Mouse (Mus musculus) thymus, adult 2 months (tissue): ENCODE data around the gene Fgfr1op. TPM values are rescaled to one million over a fixed set of nuclear protein-coding genes. Genes with fewer than 3 reads are reported as not detected.
"Not testable (repeated sequence)": the region's sequence is repeated elsewhere in the genome, so short reads cannot be mapped to it uniquely, and the experiment has no call there.

Experiments used
- DNase-seq: peaks from one replicate; pipeline ENCODE4 v3.0.0; 2021
- H3K27ac ChIP-seq: fragments of 200-500 bp; 2 replicates; pipeline ENCODE4 v1.5.1; 2012; ENCODE audit warnings: low read length, control low read depth; ENCODE audit not compliant: control insufficient read depth, insufficient read depth
- H3K27me3 ChIP-seq: fragments of 200-500 bp; 2 replicates; pipeline ENCODE4 v1.6.1; 2012; ENCODE audit warnings: mild to moderate bottlenecking, low read length, moderate library complexity, mixed read lengths; ENCODE audit not compliant: control insufficient read depth, insufficient read depth
- H3K36me3 ChIP-seq: fragments of 200-500 bp; 2 replicates; pipeline ENCODE4 v1.6.1; 2012; ENCODE audit warnings: mild to moderate bottlenecking, low read length, moderate library complexity; ENCODE audit not compliant: control insufficient read depth, insufficient read depth
- H3K4me1 ChIP-seq: fragments of 200-500 bp; replicated peaks from 2 replicates; pipeline ENCODE4 v1.6.1; 2012; ENCODE audit warnings: low read length; ENCODE audit not compliant: control insufficient read depth, insufficient read depth
- H3K4me3 ChIP-seq: fragments of 200-500 bp; 2 replicates; pipeline ENCODE4 v1.5.1; 2012; ENCODE audit warnings: mild to moderate bottlenecking, low read length, control low read depth, moderate library complexity; ENCODE audit not compliant: control insufficient read depth, insufficient read depth
- POLR2A ChIP-seq: fragments of 200-500 bp; IDR thresholded peaks from 2 replicates; pipeline ENCODE4 v1.6.1; 2012; ENCODE audit warnings: mild to moderate bottlenecking, low read length, control low read depth, moderate library complexity; ENCODE audit not compliant: control insufficient read depth, poor library complexity, insufficient read depth; ENCODE audit errors: extremely low read depth
- WGBS: fragments of 180-500 bp; shearing (Covaris S2); methylation state at CpG from one replicate; pipeline ENCODE4 v1.1.7; 2018; 5-methylcytosine and 5-hydroxymethylcytosine counted together
- polyA plus RNA-seq: library from polyadenylated mRNA; depleted of rRNA; stranded (reverse); fragments of >200 nt; gene quantifications from 2 replicates; pipeline ENCODE4 v1.2.3, GENCODE M21; 2012

The Fgfr1op gene
- polyA plus RNA-seq, 1 experiment: 6.6 TPM

GRCm38 (mm10) chr17:8143802-8144673 is 21.3 kb upstream of the Fgfr1op start:
- peaks cover 14% of the 10 kb centered on the region for H3K4me1 ChIP-seq
- 42% methylated on average over 13 of the region's 14 CpGs for WGBS
- H3K36me3 ChIP-seq, H3K4me3 ChIP-seq, H3K27ac ChIP-seq, H3K27me3 ChIP-seq, DNase-seq: not testable (repeated sequence)

GRCm38 (mm10) chr17:8146931-8147330 is 18.4 kb upstream of the Fgfr1op start:
- DNase-seq: peak; percentile 18
- Histone ChIP-seq H3K4me1 (peaks cover 14% of the 10 kb centered on the region), H3K27ac (peak overlapping the region; percentile 46; the same call in 1 of the 2 replicates), H3K4me3 (peak overlapping the region; percentile 76)
- H3K36me3 ChIP-seq, H3K27me3 ChIP-seq: not testable (repeated sequence)
- WGBS: 13% methylated on average over 5 of the region's 5 CpGs

- 2% methylated on average over 63 of the region's 67 CpGs for WGBS
- 0 out of 2 replicates have a peak, but pooled peaks have one; percentile 14 for TF ChIP-seq POLR2A
- H3K27ac ChIP-seq: peak within 1 kb of the TSS; percentile 46
- peak; percentile 37 for DNase-seq
- H3K4me3 ChIP-seq: peak within 1 kb of the TSS; percentile 76
- peaks cover 14% of the 10 kb centered on the region for H3K4me1 ChIP-seq
- not testable (repeated sequence) for H3K36me3 ChIP-seq, H3K27me3 ChIP-seq
Measured at GRCm38 (mm10) chr17:8147439-8148316, 17.6 kb upstream of the Fgfr1op start, which contains the start of the genes Gm49673 and Rnaset2a. Gene Gm49673 (minus strand): TSS chr17:8147788. Gene Rnaset2a (minus strand): TSS chr17:8148097.

- DNase-seq, H3K27me3 ChIP-seq, H3K27ac ChIP-seq, H3K4me3 ChIP-seq, H3K36me3 ChIP-seq, H3K4me1 ChIP-seq: not testable (repeated sequence)
- WGBS: 95% methylated on average over 7 of the region's 7 CpGs
Measured at GRCm38 (mm10) chr17:8155010-8155409, 10.3 kb upstream of the Fgfr1op start.

- not testable (repeated sequence) for DNase-seq, H3K27ac ChIP-seq, H3K36me3 ChIP-seq, H3K4me1 ChIP-seq, H3K4me3 ChIP-seq, H3K27me3 ChIP-seq
- WGBS: 100% methylated on average over 1 of the region's 8 CpGs
Measured at GRCm38 (mm10) chr17:8155982-8156381, 9.3 kb upstream of the Fgfr1op start.

- not testable (repeated sequence) for H3K27ac ChIP-seq, H3K36me3 ChIP-seq, H3K4me1 ChIP-seq, DNase-seq, H3K27me3 ChIP-seq, H3K4me3 ChIP-seq
- 0% methylated on average over 1 of the region's 1 CpGs for WGBS
Measured at GRCm38 (mm10) chr17:8158627-8159026, 6.7 kb upstream of the Fgfr1op start.

- not testable (repeated sequence) for H3K36me3 ChIP-seq, H3K27ac ChIP-seq, H3K4me1 ChIP-seq, H3K27me3 ChIP-seq, H3K4me3 ChIP-seq
- DNase-seq: peak; percentile 58
- 36% methylated on average over 3 of the region's 3 CpGs for WGBS
Measured at GRCm38 (mm10) chr17:8160969-8161368, 4.3 kb upstream of the Fgfr1op start.

GRCm38 (mm10) chr17:8165608-8165945 is 276 bp downstream of the Fgfr1op start:
- Histone ChIP-seq H3K4me1 (peaks cover 14% of the 10 kb centered on the region), H3K27ac (peak overlapping the region; percentile 86), H3K4me3 (peak overlapping the region; percentile 68), H3K36me3 (peaks cover 18% of the 10 kb centered on the region)
- not testable (repeated sequence) for H3K27me3 ChIP-seq
- WGBS: 1% methylated on average over 41 of the region's 42 CpGs
- peak; percentile 49 for DNase-seq

GRCm38 (mm10) chr17:8165977-8166376 is 676 bp downstream of the Fgfr1op start:
- peak; percentile 25 for DNase-seq
- 0% methylated on average over 11 of the region's 11 CpGs for WGBS
- Histone ChIP-seq H3K4me1 (peaks cover 14% of the 10 kb centered on the region), H3K27ac (peak overlapping the region; percentile 86; the same call in 1 of the 2 replicates), H3K36me3 (peaks cover 22% of the 10 kb centered on the region), H3K4me3 (peak overlapping the region; percentile 68)
- not testable (repeated sequence) for H3K27me3 ChIP-seq

GRCm38 (mm10) chr17:8166454-8166853 is 1.2 kb downstream of the Fgfr1op start:
- DNase-seq, H3K27me3 ChIP-seq, H3K27ac ChIP-seq, H3K4me3 ChIP-seq: not testable (repeated sequence)
- H3K36me3 ChIP-seq: peaks cover 26% of the 10 kb centered on the region
- H3K4me1 ChIP-seq: peaks cover 14% of the 10 kb centered on the region
- 47% methylated on average over 2 of the region's 3 CpGs for WGBS
